Mouse (Mus musculus): ENCODE measurements at regions not wholly inside any gene's neighbourhood (a gene's known extent, or its start where the extent isn't known, plus 50 kb on each side); places are given as distances from the start of the nearest gene placed in this dataset.

GRCm38 (mm10) chr1:150241153-150241552 is 78.1 kb upstream of the Pdc start:
- ATAC-seq = no peak
- no peak for DNase-seq (ENCODE audit: low spot score)
- no peaks in the 10 kb centered on the region for H3K4me1 ChIP-seq (ENCODE audit: insufficient read depth, low read depth, low read length)
- H3K4me2 ChIP-seq (replicated peaks; ENCODE audit: low read depth, low read length) = no peak overlapping the region
- H3K9ac ChIP-seq (replicated peaks; ENCODE audit: low read depth) = no peak overlapping the region
- H3K36me3 ChIP-seq (ENCODE audit: insufficient read depth, low read length) = no peaks in the 10 kb centered on the region
- no peaks in the 10 kb centered on the region for H3K9me3 ChIP-seq (ENCODE audit: low read length)
- no peak overlapping the region for H3K4me3 ChIP-seq (ENCODE audit: low read depth, low read length)
- no peak for TF ChIP-seq CTCF (IDR thresholded peaks at IDR 0.05)
- no peak for TF ChIP-seq EP300 (IDR thresholded peaks at IDR 0.05)
- whole genome bisulfite sequencing = 89% methylated on average over 4 of the region's 4 CpGs
- no peak overlapping the region for H3K27ac ChIP-seq (ENCODE audit: low read length)
- H3K27me3 ChIP-seq (replicated peaks; ENCODE audit: insufficient read depth, low read length) = no peaks in the 10 kb centered on the region

GRCm38 (mm10) chr1:150242108-150242507 is 77.1 kb upstream of the Pdc start:
- no peak overlapping the region for H3K27ac ChIP-seq (ENCODE audit: low read length)
- ATAC-seq (no peak), DNase-seq (ENCODE audit: low spot score) (no peak)

GRCm38 (mm10) chr1:150244916-150245315 is 74.3 kb upstream of the Pdc start:
- H3K4me3 ChIP-seq (ENCODE audit: low read depth, low read length) = no peak overlapping the region
- H3K9ac ChIP-seq (replicated peaks; ENCODE audit: low read depth) = no peak overlapping the region
- WGBS = 11% methylated on average over 3 of the region's 3 CpGs
- DNase-seq (ENCODE audit: low spot score) (peak; percentile 14), ATAC-seq (peak; percentile 30; the same call in 1 of the 2 replicates)
- no peaks in the 10 kb centered on the region for H3K27me3 ChIP-seq (replicated peaks; ENCODE audit: insufficient read depth, low read length)
- TF ChIP-seq EP300 (IDR thresholded peaks at IDR 0.05) (peak; percentile 79), CTCF (IDR thresholded peaks at IDR 0.05) (no peak)
- no peaks in the 10 kb centered on the region for H3K4me1 ChIP-seq (ENCODE audit: insufficient read depth, low read depth, low read length)
- no peak overlapping the region for H3K4me2 ChIP-seq (replicated peaks; ENCODE audit: low read depth, low read length)
- H3K36me3 ChIP-seq (ENCODE audit: insufficient read depth, low read length) = no peaks in the 10 kb centered on the region
- no peak overlapping the region for H3K27ac ChIP-seq (ENCODE audit: low read length)
- H3K9me3 ChIP-seq (ENCODE audit: low read length) = no peaks in the 10 kb centered on the region

More at GRCm38 (mm10) chr1:150242108-150242507, 77.1 kb upstream of the Pdc start:
- TF ChIP-seq CTCF (IDR thresholded peaks at IDR 0.05) (no peak), EP300 (IDR thresholded peaks at IDR 0.05) (no peak)
- no peak overlapping the region for H3K4me3 ChIP-seq (ENCODE audit: low read depth, low read length)
- no peak overlapping the region for H3K4me2 ChIP-seq (replicated peaks; ENCODE audit: low read depth, low read length)
- no peaks in the 10 kb centered on the region for H3K36me3 ChIP-seq (ENCODE audit: insufficient read depth, low read length)
- H3K27me3 ChIP-seq (replicated peaks; ENCODE audit: insufficient read depth, low read length) = no peaks in the 10 kb centered on the region
- H3K9me3 ChIP-seq (ENCODE audit: low read length) = no peaks in the 10 kb centered on the region
- no peaks in the 10 kb centered on the region for H3K4me1 ChIP-seq (ENCODE audit: insufficient read depth, low read depth, low read length)
- no peak overlapping the region for H3K9ac ChIP-seq (replicated peaks; ENCODE audit: low read depth)

- TF ChIP-seq EP300 (IDR thresholded peaks at IDR 0.05) (no peak), CTCF (IDR thresholded peaks at IDR 0.05) (no peak)
- no peak for ATAC-seq
- WGBS = 56% methylated on average over 1 of the region's 1 CpGs
- Histone ChIP-seq H3K4me3 (ENCODE audit: low read depth, low read length) (no peak overlapping the region), H3K36me3 (ENCODE audit: insufficient read depth, low read length) (no peaks in the 10 kb centered on the region), H3K9ac (replicated peaks; ENCODE audit: low read depth) (no peak overlapping the region), H3K4me2 (replicated peaks; ENCODE audit: low read depth, low read length) (no peak overlapping the region), H3K9me3 (ENCODE audit: low read length) (no peaks in the 10 kb centered on the region), H3K27ac (ENCODE audit: low read length) (no peak overlapping the region), H3K27me3 (replicated peaks; ENCODE audit: insufficient read depth, low read length) (no peaks in the 10 kb centered on the region), H3K4me1 (ENCODE audit: insufficient read depth, low read depth, low read length) (no peaks in the 10 kb centered on the region)
- DNase-seq (ENCODE audit: low spot score) = peak; percentile 6
These were observed 67.8 kb upstream of the Pdc start for GRCm38 (mm10) chr1:150251422-150251821.

GRCm38 (mm10) chr1:150251876-150252275 is 67.3 kb upstream of the Pdc start:
- no peak overlapping the region for H3K4me3 ChIP-seq (ENCODE audit: low read depth, low read length)
- no peak overlapping the region for H3K4me2 ChIP-seq (replicated peaks; ENCODE audit: low read depth, low read length)
- WGBS = 79% methylated on average over 3 of the region's 3 CpGs
- H3K9me3 ChIP-seq (ENCODE audit: low read length) = no peaks in the 10 kb centered on the region
- TF ChIP-seq EP300 (IDR thresholded peaks at IDR 0.05) (no peak), CTCF (IDR thresholded peaks at IDR 0.05) (no peak)
- no peaks in the 10 kb centered on the region for H3K27me3 ChIP-seq (replicated peaks; ENCODE audit: insufficient read depth, low read length)
- no peak overlapping the region for H3K9ac ChIP-seq (replicated peaks; ENCODE audit: low read depth)
- no peak for ATAC-seq
- no peak overlapping the region for H3K27ac ChIP-seq (ENCODE audit: low read length)
- H3K36me3 ChIP-seq (ENCODE audit: insufficient read depth, low read length) = no peaks in the 10 kb centered on the region
- DNase-seq (ENCODE audit: low spot score) = no peak
- no peaks in the 10 kb centered on the region for H3K4me1 ChIP-seq (ENCODE audit: insufficient read depth, low read depth, low read length)

GRCm38 (mm10) chr1:150257596-150257995 is 61.6 kb upstream of the Pdc start:
- Histone ChIP-seq H3K9ac (replicated peaks; ENCODE audit: low read depth) (no peak overlapping the region), H3K4me3 (ENCODE audit: low read depth, low read length) (no peak overlapping the region), H3K4me1 (ENCODE audit: insufficient read depth, low read depth, low read length) (no peaks in the 10 kb centered on the region), H3K27ac (ENCODE audit: low read length) (no peak overlapping the region), H3K36me3 (ENCODE audit: insufficient read depth, low read length) (no peaks in the 10 kb centered on the region), H3K27me3 (replicated peaks; ENCODE audit: insufficient read depth, low read length) (no peaks in the 10 kb centered on the region), H3K4me2 (replicated peaks; ENCODE audit: low read depth, low read length) (no peak overlapping the region), H3K9me3 (ENCODE audit: low read length) (no peaks in the 10 kb centered on the region)
- 59% methylated on average over 4 of the region's 4 CpGs for WGBS
- ATAC-seq (no peak), DNase-seq (ENCODE audit: low spot score) (peak; percentile 44)
- TF ChIP-seq CTCF (IDR thresholded peaks at IDR 0.05) = peak; percentile 62
- TF ChIP-seq EP300 (IDR thresholded peaks at IDR 0.05) = no peak

GRCm38 (mm10) chr1:150260355-150260754 is 58.9 kb upstream of the Pdc start:
- DNase-seq (ENCODE audit: low spot score) = no peak
- no peak overlapping the region for H3K4me3 ChIP-seq (ENCODE audit: low read depth, low read length)
- ATAC-seq = no peak
- no peak for TF ChIP-seq EP300 (IDR thresholded peaks at IDR 0.05)
- no peak for TF ChIP-seq CTCF (IDR thresholded peaks at IDR 0.05)
- WGBS = 79% methylated on average over 1 of the region's 1 CpGs
- no peaks in the 10 kb centered on the region for H3K27me3 ChIP-seq (replicated peaks; ENCODE audit: insufficient read depth, low read length)
- no peaks in the 10 kb centered on the region for H3K4me1 ChIP-seq (ENCODE audit: insufficient read depth, low read depth, low read length)
- no peak overlapping the region for H3K27ac ChIP-seq (ENCODE audit: low read length)
- H3K36me3 ChIP-seq (ENCODE audit: insufficient read depth, low read length) = no peaks in the 10 kb centered on the region
- H3K9me3 ChIP-seq (ENCODE audit: low read length) = no peaks in the 10 kb centered on the region
- H3K9ac ChIP-seq (replicated peaks; ENCODE audit: low read depth) = no peak overlapping the region
- H3K4me2 ChIP-seq (replicated peaks; ENCODE audit: low read depth, low read length) = no peak overlapping the region

Measured in lung, postnatal 0 days (tissue).